Mouse (Mus musculus) kidney, embryonic 15.5 days (tissue): ENCODE data around the gene Ripor2. TPM values are rescaled to one million over a fixed set of nuclear protein-coding genes. Genes with fewer than 3 reads are reported as not detected.

Experiments
- ATAC-seq: fragments of 200-750 bp; cut with Nextera tagmentation; replicated peaks from 2 replicates; pipeline ENCODE4 v1.8.0; 2017; ENCODE audit warnings: moderate TSS enrichment; ENCODE audit not compliant: low FRiP score
- H3K27ac ChIP-seq: fragments of 300-500 bp; sonication (generic); 2 replicates; pipeline ENCODE4 v1.5.1; 2015; ENCODE audit warnings: mild to moderate bottlenecking, inconsistent platforms
- H3K27me3 ChIP-seq: fragments of 300-500 bp; sonication (generic); 2 replicates; pipeline ENCODE4 v1.6.1; 2015; ENCODE audit warnings: inconsistent platforms
- H3K36me3 ChIP-seq: fragments of 300-500 bp; sonication (generic); 2 replicates; pipeline ENCODE4 v1.6.1; 2015; ENCODE audit warnings: inconsistent platforms
- H3K4me1 ChIP-seq: fragments of 300-500 bp; sonication (generic); 2 replicates; pipeline ENCODE4 v1.6.1; 2015; ENCODE audit warnings: inconsistent platforms
- H3K4me2 ChIP-seq: fragments of 300-500 bp; sonication (generic); 2 replicates; pipeline ENCODE4 v1.6.1; 2015; ENCODE audit warnings: moderate library complexity, mild to moderate bottlenecking, inconsistent platforms
- H3K4me3 ChIP-seq: fragments of 300-500 bp; sonication (generic); replicated peaks from 2 replicates; pipeline ENCODE4 v1.5.1; 2015; ENCODE audit warnings: mild to moderate bottlenecking, inconsistent platforms
- H3K9ac ChIP-seq: fragments of 300-500 bp; sonication (generic); 2 replicates; pipeline ENCODE4 v1.6.1; 2015; ENCODE audit warnings: mild to moderate bottlenecking, inconsistent platforms
- H3K9me3 ChIP-seq: fragments of 300-500 bp; sonication (generic); replicated peaks from 2 replicates; pipeline ENCODE4 v1.6.1; 2016; ENCODE audit warnings: inconsistent platforms
- WGBS: fragments of 180-500 bp; shearing (Covaris S2); methylation state at CpG from one replicate; pipeline ENCODE4 v1.1.7; 2015; ENCODE audit warnings: mixed read lengths; 5-methylcytosine and 5-hydroxymethylcytosine counted together
- polyA plus RNA-seq: library from polyadenylated mRNA; unstranded; fragments of >200 nt; fragmentation: Nextera tagmentation; extraction: Ambion mirVana; gene quantifications from 2 replicates; pipeline ENCODE4 v1.2.1, GENCODE M21; 2015

The Ripor2 gene
- polyA plus RNA-seq, 1 experiment from 2014 or later = 2.7 TPM

DNA sequence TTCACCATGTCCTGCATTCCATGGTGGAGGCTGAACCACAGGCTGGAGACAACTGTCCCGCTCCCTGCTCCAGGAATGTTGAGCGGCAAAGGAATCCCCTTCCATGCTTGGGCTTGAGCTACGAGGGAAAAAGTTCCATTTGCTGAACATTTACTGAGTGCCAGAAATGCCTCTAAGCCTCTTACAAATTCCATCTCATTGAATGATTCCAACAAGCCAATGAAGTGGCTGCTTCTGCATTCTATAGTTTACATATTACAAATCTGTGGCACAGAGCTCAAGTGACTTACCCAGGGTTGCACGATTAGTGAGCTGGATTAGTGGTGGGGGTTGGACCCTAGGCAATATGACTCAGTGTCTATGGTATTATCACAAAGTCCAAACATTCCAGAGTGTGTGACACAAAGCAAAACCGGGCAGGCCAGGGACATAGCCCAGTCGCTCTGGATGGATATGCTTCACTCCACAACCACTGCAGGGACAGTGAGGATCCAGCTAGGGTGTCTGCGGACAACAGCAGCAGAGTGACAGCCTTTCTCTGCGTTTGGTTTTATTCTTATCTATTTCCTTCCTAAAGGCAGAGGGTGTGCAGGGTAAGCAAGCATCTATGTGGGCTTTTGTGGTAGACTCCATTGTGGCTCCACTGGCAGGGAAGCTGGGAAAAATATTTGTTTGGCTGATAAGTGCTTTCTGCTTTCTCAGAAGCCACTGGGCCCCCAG, 16.6 kb upstream of the Ripor2 start:
- H3K4me3 ChIP-seq = no peak overlapping the region
- H3K4me1 ChIP-seq = peaks cover 28% of the 10 kb centered on the region
- no peaks in the 10 kb centered on the region for H3K27me3 ChIP-seq
- no peaks in the 10 kb centered on the region for H3K36me3 ChIP-seq
- H3K9ac ChIP-seq = no peak overlapping the region
- WGBS = 59% methylated on average over 8 of the region's 8 CpGs
- no peak overlapping the region for H3K4me2 ChIP-seq
- peak; percentile 78 for ATAC-seq
- no peaks in the 10 kb centered on the region for H3K9me3 ChIP-seq
- H3K27ac ChIP-seq = peak overlapping the region; percentile 89

DNA sequence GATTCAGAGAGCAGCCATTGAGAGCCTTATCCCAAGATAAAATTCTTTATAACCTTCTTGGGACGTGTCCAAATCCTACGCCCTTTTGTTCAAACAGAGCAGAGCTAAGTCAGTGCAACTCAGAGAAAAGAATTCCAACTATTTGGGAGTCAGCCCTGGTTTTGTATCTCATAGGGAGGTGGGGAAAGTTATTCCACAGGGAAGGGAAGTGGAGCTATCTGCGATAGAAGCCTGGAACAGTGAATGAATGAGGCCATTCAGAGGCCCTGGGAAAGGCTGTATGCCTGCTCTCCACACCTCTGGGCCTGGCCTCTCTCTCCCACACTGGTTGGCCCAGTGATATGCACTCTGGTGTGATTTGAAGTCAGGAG, 16.1 kb upstream of the Ripor2 start:
- 30% methylated on average over 3 of the region's 3 CpGs for WGBS
- Histone ChIP-seq H3K4me1 (peaks cover 30% of the 10 kb centered on the region), H3K36me3 (no peaks in the 10 kb centered on the region), H3K4me3 (no peak overlapping the region), H3K4me2 (no peak overlapping the region), H3K9ac (no peak overlapping the region), H3K27me3 (no peaks in the 10 kb centered on the region), H3K9me3 (no peaks in the 10 kb centered on the region), H3K27ac (peak overlapping the region; percentile 89)
- ATAC-seq = peak; percentile 68

- ATAC-seq = no peak
- WGBS = 82% methylated on average over 11 of the region's 11 CpGs
- H3K27ac ChIP-seq = no peak overlapping the region
Observed at GRCm38 (mm10) chr13:24567176-24567811, 14.7 kb upstream of the Ripor2 start.

GRCm38 (mm10) chr13:24569066-24569465, 12.9 kb upstream of the Ripor2 start:
- Histone ChIP-seq H3K4me1 (peaks cover 30% of the 10 kb centered on the region), H3K4me2 (no peak overlapping the region), H3K9ac (no peak overlapping the region), H3K27ac (no peak overlapping the region), H3K27me3 (no peaks in the 10 kb centered on the region), H3K4me3 (no peak overlapping the region), H3K9me3 (no peaks in the 10 kb centered on the region), H3K36me3 (no peaks in the 10 kb centered on the region)
- no peak for ATAC-seq
- 86% methylated on average over 4 of the region's 4 CpGs for WGBS

More at GRCm38 (mm10) chr13:24567176-24567811, 14.7 kb upstream of the Ripor2 start:
- H3K27me3 ChIP-seq = no peaks in the 10 kb centered on the region
- no peaks in the 10 kb centered on the region for H3K36me3 ChIP-seq
- no peak overlapping the region for H3K4me3 ChIP-seq
- H3K4me1 ChIP-seq = peaks cover 30% of the 10 kb centered on the region
- no peaks in the 10 kb centered on the region for H3K9me3 ChIP-seq
- H3K9ac ChIP-seq = no peak overlapping the region
- H3K4me2 ChIP-seq = no peak overlapping the region

DNA sequence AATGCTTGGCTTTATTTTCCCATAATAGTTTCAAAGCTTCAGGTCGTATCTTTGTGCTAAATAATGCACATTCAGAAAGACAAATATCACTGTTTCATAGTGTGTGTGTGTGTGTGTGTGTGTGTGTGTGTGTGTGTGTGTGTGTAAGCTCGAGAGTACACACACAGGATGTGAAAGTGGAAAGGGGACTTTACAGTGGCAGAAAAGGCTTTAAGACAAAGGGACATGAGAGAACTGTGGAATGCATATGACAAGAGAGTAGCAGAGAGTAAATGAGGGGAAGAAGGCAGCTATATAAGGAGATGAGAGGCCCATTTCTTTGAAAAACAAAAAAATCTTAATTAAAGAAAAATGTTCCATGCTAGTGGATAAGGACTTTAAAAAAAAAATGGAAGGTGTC, 11.3 kb upstream of the Ripor2 start:
- no peak overlapping the region for H3K9ac ChIP-seq
- H3K4me3 ChIP-seq = no peak overlapping the region
- no peaks in the 10 kb centered on the region for H3K27me3 ChIP-seq
- no peaks in the 10 kb centered on the region for H3K9me3 ChIP-seq
- no peaks in the 10 kb centered on the region for H3K36me3 ChIP-seq
- no peak overlapping the region for H3K27ac ChIP-seq
- no peak for ATAC-seq
- H3K4me2 ChIP-seq = no peak overlapping the region
- 42% methylated on average over 2 of the region's 2 CpGs for WGBS
- H3K4me1 ChIP-seq = peaks cover 18% of the 10 kb centered on the region

GRCm38 (mm10) chr13:24571906-24572305, 10.1 kb upstream of the Ripor2 start:
- 72% methylated on average over 6 of the region's 6 CpGs for WGBS
- Histone ChIP-seq H3K9ac (no peak overlapping the region), H3K36me3 (no peaks in the 10 kb centered on the region), H3K27ac (no peak overlapping the region), H3K27me3 (no peaks in the 10 kb centered on the region), H3K4me2 (no peak overlapping the region), H3K4me3 (no peak overlapping the region), H3K9me3 (no peaks in the 10 kb centered on the region), H3K4me1 (peaks cover 19% of the 10 kb centered on the region)
- no peak for ATAC-seq

DNA sequence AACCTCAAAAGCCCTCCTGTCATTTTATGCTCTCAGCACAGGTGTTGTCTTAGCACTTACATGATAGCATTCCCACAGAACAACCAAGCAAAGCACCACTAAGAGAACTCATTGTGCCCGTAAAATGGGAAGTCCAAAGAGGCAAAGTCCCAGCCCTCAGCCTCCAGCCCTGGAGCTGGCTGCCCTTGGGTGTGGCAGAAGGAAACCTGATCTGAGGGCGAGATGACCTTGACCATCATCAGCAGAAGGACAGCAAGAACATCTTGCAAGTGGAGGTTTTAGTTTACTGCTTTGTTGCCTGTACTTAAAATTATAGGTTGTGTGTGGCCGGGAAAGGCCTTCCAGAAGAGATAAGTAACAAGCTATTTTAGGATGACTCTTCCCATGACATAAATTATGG, 6.9 kb upstream of the Ripor2 start:
- no peaks in the 10 kb centered on the region for H3K36me3 ChIP-seq
- no peaks in the 10 kb centered on the region for H3K27me3 ChIP-seq
- 76% methylated on average over 3 of the region's 3 CpGs for WGBS

DNA sequence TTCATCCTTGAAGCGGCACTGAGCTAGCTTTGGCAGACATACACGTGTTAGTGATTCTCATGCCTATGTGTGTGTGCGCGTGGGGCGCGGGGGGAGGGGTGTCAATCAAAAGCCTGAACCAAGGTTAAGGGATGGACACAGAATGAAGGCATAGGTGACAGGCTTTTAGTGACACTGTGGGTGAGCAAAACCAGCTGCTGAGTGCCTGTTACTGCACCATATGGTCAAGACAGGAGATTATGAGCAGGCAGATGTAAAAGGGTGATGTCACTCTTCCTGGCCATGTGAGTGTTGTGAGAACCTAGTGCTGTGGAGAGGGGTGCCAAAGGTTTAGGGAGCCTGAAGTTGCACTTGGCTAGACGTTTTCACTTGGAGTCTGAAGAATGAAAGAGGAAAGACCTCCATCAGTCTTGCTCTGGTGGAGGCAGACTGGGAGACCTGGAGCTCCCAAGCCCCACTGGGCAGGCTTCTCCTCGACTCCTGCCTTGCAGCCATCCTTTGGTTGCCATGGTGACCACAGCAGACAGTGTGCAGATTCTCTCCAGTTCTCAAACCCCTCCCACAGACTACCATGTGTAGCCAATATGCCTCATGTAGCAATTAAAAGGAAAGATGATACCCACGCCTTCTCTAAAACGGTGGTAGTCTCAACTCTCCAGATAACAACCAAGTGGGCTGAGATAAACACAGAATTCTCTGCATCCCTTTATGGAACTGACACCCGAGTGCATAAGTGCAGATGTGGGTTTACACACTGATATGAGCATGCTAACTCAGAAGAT, 5.5 kb upstream of the Ripor2 start:
- WGBS = 48% methylated on average over 11 of the region's 11 CpGs
- no peak overlapping the region for H3K4me2 ChIP-seq
- H3K4me1 ChIP-seq = peaks cover 15% of the 10 kb centered on the region
- no peak overlapping the region for H3K4me3 ChIP-seq
- H3K9ac ChIP-seq = no peak overlapping the region
- H3K9me3 ChIP-seq = no peaks in the 10 kb centered on the region
- peak overlapping the region; percentile 3; the same call in 1 of the 2 replicates for H3K27ac ChIP-seq
- H3K27me3 ChIP-seq = no peaks in the 10 kb centered on the region
- no peaks in the 10 kb centered on the region for H3K36me3 ChIP-seq
- ATAC-seq = peak; percentile 92

More for the DNA sequence above, 6.9 kb upstream of the Ripor2 start:
- Histone ChIP-seq H3K9me3 (no peaks in the 10 kb centered on the region), H3K27ac (no peak overlapping the region), H3K4me2 (no peak overlapping the region), H3K9ac (no peak overlapping the region), H3K4me1 (peaks cover 20% of the 10 kb centered on the region), H3K4me3 (no peak overlapping the region)
- ATAC-seq = no peak

GRCm38 (mm10) chr13:24578317-24578716, 3.7 kb upstream of the Ripor2 start:
- Histone ChIP-seq H3K4me2 (no peak overlapping the region), H3K4me1 (peaks cover 15% of the 10 kb centered on the region), H3K9ac (no peak overlapping the region), H3K4me3 (no peak overlapping the region), H3K27ac (no peak overlapping the region), H3K9me3 (no peaks in the 10 kb centered on the region), H3K36me3 (no peaks in the 10 kb centered on the region), H3K27me3 (no peaks in the 10 kb centered on the region)
- no peak for ATAC-seq

GRCm38 (mm10) chr13:24580759-24581158, 1.2 kb upstream of the Ripor2 start:
- Histone ChIP-seq H3K27me3 (no peaks in the 10 kb centered on the region), H3K4me3 (no peak overlapping the region), H3K9ac (no peak overlapping the region), H3K36me3 (no peaks in the 10 kb centered on the region), H3K27ac (no peak overlapping the region), H3K4me2 (no peak overlapping the region), H3K9me3 (no peaks in the 10 kb centered on the region), H3K4me1 (peaks cover 14% of the 10 kb centered on the region)
- 84% methylated on average over 8 of the region's 8 CpGs for WGBS
- ATAC-seq = no peak

DNA sequence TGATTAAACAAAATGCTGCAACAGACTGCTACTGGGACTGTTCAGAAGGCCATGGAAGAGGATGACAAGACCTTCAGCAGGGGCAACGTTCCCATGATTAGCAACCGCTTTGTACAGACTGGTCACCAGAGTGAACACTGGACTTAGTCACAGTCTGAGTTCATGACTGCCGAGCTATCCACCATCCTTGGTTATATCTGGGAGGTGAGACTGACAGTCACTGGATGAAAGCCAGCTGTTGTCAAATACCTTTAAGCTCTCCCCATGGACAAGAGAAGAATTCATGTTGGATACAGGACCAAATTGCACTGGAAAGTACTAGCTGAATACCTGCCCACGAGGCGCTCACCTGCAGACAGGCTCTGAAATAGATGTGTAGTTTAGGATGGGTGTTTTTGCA, 2.4 kb downstream of the Ripor2 start:
- Histone ChIP-seq H3K36me3 (no peaks in the 10 kb centered on the region), H3K9me3 (no peaks in the 10 kb centered on the region), H3K4me3 (no peak overlapping the region), H3K27ac (no peak overlapping the region), H3K4me1 (no peaks in the 10 kb centered on the region), H3K9ac (no peak overlapping the region), H3K27me3 (no peaks in the 10 kb centered on the region), H3K4me2 (no peak overlapping the region)
- no peak for ATAC-seq
- WGBS = 79% methylated on average over 5 of the region's 5 CpGs

DNA sequence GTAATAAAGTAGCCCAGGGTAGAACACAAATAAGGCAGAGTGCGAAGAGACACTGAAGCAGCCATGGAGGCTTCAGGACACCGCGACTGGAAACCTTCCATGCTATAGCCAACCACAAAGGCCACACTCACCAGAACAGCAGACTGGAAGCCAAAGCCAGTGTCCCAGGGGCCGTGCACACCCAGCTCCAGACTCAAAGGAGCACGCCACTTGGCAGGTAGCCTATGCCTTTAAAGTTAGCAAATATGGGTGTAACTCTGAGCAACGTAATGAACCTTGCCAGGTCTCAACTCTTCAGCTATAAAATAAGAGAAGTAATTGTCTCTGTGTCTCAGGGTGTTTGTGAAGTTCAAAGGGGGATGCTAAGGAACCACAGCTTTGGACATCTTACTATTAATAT, 2.9 kb downstream of the Ripor2 start:
- H3K4me2 ChIP-seq = no peak overlapping the region
- no peaks in the 10 kb centered on the region for H3K36me3 ChIP-seq
- no peaks in the 10 kb centered on the region for H3K27me3 ChIP-seq
- no peaks in the 10 kb centered on the region for H3K9me3 ChIP-seq
- 87% methylated on average over 6 of the region's 6 CpGs for WGBS
- H3K4me3 ChIP-seq = no peak overlapping the region
- no peaks in the 10 kb centered on the region for H3K4me1 ChIP-seq
- H3K27ac ChIP-seq = no peak overlapping the region
- H3K9ac ChIP-seq = no peak overlapping the region
- ATAC-seq = no peak
